Mouse (Mus musculus): ENCODE data around the gene Syngr1.

- TF ChIP-seq POLR2A (IDR thresholded peaks at IDR 0.05; ENCODE audit: borderline replicate concordance, extremely low read depth, insufficient read depth, insufficient read length, poor library complexity, severe bottlenecking) (no peak), CTCF (IDR thresholded peaks at IDR 0.05; ENCODE audit: borderline replicate concordance, extremely low read depth, insufficient read depth, insufficient read length) (no peak)
Measured at GRCm38 (mm10) chr15:80143760-80144159, 52.6 kb downstream of the Syngr1 start.

All from brain, embryonic 14.5 days (tissue).